Mouse (Mus musculus) cerebellum, adult (tissue): ENCODE data around the gene Kdm6b.

Source experiments
- ATAC-seq: cut with Nextera tagmentation; 2 replicates; pipeline ENCODE4 v1.9.2; 2017; ENCODE audit warnings: mild to moderate bottlenecking, moderate library complexity, mixed read lengths; ENCODE audit not compliant: insufficient number of reproducible peaks, low FRiP score, low TSS enrichment

The Kdm6b gene

GRCm38 (mm10) chr11:69419813-69420553 lies 6.5 kb upstream of the Kdm6b start:
- ATAC-seq: no peak

- ATAC-seq: no peak
Observed at GRCm38 (mm10) chr11:69419443-69419812, 6.0 kb upstream of the Kdm6b start.

GRCm38 (mm10) chr11:69418481-69419442 lies 5.3 kb upstream of the Kdm6b start:
- ATAC-seq: peak; percentile 79

GRCm38 (mm10) chr11:69417449-69418384 lies 4.2 kb upstream of the Kdm6b start:
- peak; percentile 29; the same call in 1 of the 2 replicates for ATAC-seq

GRCm38 (mm10) chr11:69416921-69417448 lies 3.5 kb upstream of the Kdm6b start:
- no peak for ATAC-seq

GRCm38 (mm10) chr11:69416509-69416908 lies 3.0 kb upstream of the Kdm6b start:
- ATAC-seq: no peak

- no peak for ATAC-seq
Observed at GRCm38 (mm10) chr11:69415668-69416451, 2.4 kb upstream of the Kdm6b start.

- ATAC-seq: no peak
Observed at GRCm38 (mm10) chr11:69415327-69415667, 1.8 kb upstream of the Kdm6b start.

- ATAC-seq: no peak
Observed at GRCm38 (mm10) chr11:69414421-69415326, 1.2 kb upstream of the Kdm6b start.

GRCm38 (mm10) chr11:69412548-69412947 lies 927 bp downstream of the Kdm6b start:
- ATAC-seq: no peak

- no peak for ATAC-seq
Observed at GRCm38 (mm10) chr11:69411538-69412203, 1.8 kb downstream of the Kdm6b start.

- ATAC-seq: 0 out of 2 replicates have a peak, but pooled peaks have one; percentile 3
Observed at GRCm38 (mm10) chr11:69411073-69411535, 2.4 kb downstream of the Kdm6b start.

GRCm38 (mm10) chr11:69410310-69411072 lies 3.0 kb downstream of the Kdm6b start:
- no peak for ATAC-seq

GRCm38 (mm10) chr11:69410045-69410309 lies 3.5 kb downstream of the Kdm6b start:
- no peak for ATAC-seq

- ATAC-seq: no peak
Observed at GRCm38 (mm10) chr11:69409378-69410044, 4.0 kb downstream of the Kdm6b start.

- ATAC-seq: peak; percentile 77
Observed at GRCm38 (mm10) chr11:69408541-69409377, 4.7 kb downstream of the Kdm6b start.
